Mouse (Mus musculus): ENCODE measurements at regions not wholly inside any gene's neighbourhood (a gene's known extent, or its start where the extent isn't known, plus 50 kb on each side); places are given as distances from the start of the nearest gene placed in this dataset.

DNA sequence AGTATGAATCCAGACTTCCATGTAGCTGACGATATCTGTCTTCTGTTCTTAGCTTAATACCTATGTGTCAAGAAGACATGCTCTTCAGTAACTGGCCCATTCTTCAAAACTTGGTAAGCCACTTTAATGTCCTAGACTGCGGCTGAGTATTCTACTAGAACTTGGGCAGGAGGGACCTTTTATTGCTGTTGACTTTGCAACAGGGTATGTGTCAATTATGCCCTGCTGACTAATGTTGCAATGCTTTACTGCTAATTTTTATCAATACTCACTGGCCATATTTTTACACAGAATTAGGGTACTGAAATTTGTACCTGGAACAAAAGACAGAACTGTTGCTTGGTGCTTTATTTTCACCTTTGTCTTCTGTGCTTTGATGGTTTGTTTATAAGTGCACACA, 746.9 kb downstream of the Ppargc1a start:
- no peaks in the 10 kb centered on the region for H3K27me3 ChIP-seq (ENCODE audit: control insufficient read depth in 1 of 2, insufficient read depth in 2 of 2, low read length in 2 of 2)
- no peak for TF ChIP-seq USF2 (IDR thresholded peaks at IDR 0.05; ENCODE audit: borderline replicate concordance in 1 of 2, insufficient read depth in 1 of 2, low read depth in 1 of 2, low read length in 2 of 2)
- TF ChIP-seq RAD21 (IDR thresholded peaks at IDR 0.05; ENCODE audit: low read depth, low read length): no peak
- TF ChIP-seq E2F4 (IDR thresholded peaks at IDR 0.05; ENCODE audit: borderline replicate concordance, low read depth, low read length): no peak
- H3K9me3 ChIP-seq (replicated peaks; ENCODE audit: insufficient read depth, low read length): no peaks in the 10 kb centered on the region
- no peaks in the 10 kb centered on the region for H3K4me1 ChIP-seq (ENCODE audit: control insufficient read depth in 1 of 2, insufficient read depth in 2 of 2, low read length in 2 of 2)
- no peak for DNase-seq (ENCODE audit: low read depth, low spot score)
- no peak overlapping the region for H3K9ac ChIP-seq (ENCODE audit: control insufficient read depth, low read depth, low read length, poor library complexity, severe bottlenecking)
- no peaks in the 10 kb centered on the region for H3K36me3 ChIP-seq (ENCODE audit: control insufficient read depth in 1 of 2, insufficient read depth in 2 of 2, low read length in 2 of 2)
- H3K79me2 ChIP-seq (ENCODE audit: control insufficient read depth, insufficient read depth, low read length, poor library complexity): no peaks in the 10 kb centered on the region
- no peak overlapping the region for H3K4me3 ChIP-seq (ENCODE audit: control insufficient read depth in 1 of 2, insufficient read depth in 1 of 2, low read depth in 2 of 2, low read length in 2 of 2)
- H3K27ac ChIP-seq (ENCODE audit: control insufficient read depth, low read depth, low read length): no peak overlapping the region

DNA sequence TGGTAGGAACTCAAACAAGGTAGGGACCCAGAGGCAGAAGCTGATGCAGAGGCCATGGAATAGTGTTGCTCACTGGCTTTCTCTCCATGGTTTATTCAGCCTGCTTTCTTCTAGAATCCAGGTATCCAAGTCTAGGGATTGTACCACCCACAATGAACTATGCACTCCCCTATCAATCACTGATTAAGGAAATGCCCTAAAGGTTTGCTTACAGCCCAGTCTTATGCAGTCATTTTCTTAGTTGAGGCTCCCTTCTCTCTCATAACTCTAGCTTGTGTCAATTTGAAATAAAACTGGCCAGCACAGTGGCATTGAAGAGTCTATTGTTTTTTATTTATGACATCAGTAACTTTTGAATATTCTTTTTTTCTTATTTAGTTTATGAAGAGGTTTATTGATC, 747.6 kb downstream of the Ppargc1a start:
- no peaks in the 10 kb centered on the region for H3K36me3 ChIP-seq (ENCODE audit: control insufficient read depth in 1 of 2, insufficient read depth in 2 of 2, low read length in 2 of 2)
- no peaks in the 10 kb centered on the region for H3K79me2 ChIP-seq (ENCODE audit: control insufficient read depth, insufficient read depth, low read length, poor library complexity)
- H3K4me1 ChIP-seq (ENCODE audit: control insufficient read depth in 1 of 2, insufficient read depth in 2 of 2, low read length in 2 of 2): no peaks in the 10 kb centered on the region
- DNase-seq (ENCODE audit: low read depth, low spot score): no peak
- H3K4me3 ChIP-seq (ENCODE audit: control insufficient read depth in 1 of 2, insufficient read depth in 1 of 2, low read depth in 2 of 2, low read length in 2 of 2): no peak overlapping the region
- no peaks in the 10 kb centered on the region for H3K9me3 ChIP-seq (replicated peaks; ENCODE audit: insufficient read depth, low read length)
- no peak overlapping the region for H3K9ac ChIP-seq (ENCODE audit: control insufficient read depth, low read depth, low read length, poor library complexity, severe bottlenecking)
- TF ChIP-seq ZC3H11A (IDR thresholded peaks at IDR 0.05; ENCODE audit: low read depth, low read length): no peak
- TF ChIP-seq POLR2AphosphoS2 (IDR thresholded peaks at IDR 0.05; ENCODE audit: low read length): no peak
- TF ChIP-seq EP300 (IDR thresholded peaks at IDR 0.05; ENCODE audit: low read depth in 1 of 2, low read length in 2 of 2): no peak
- TF ChIP-seq KAT2A (conservative IDR thresholded peaks at IDR 0.05; ENCODE audit: low read depth, low read length): no peak
- no peak for TF ChIP-seq RAD21 (IDR thresholded peaks at IDR 0.05; ENCODE audit: low read depth, low read length)
- TF ChIP-seq RCOR1 (IDR thresholded peaks at IDR 0.05; ENCODE audit: low read depth, low read length): no peak
- TF ChIP-seq NELFE (IDR thresholded peaks at IDR 0.05; ENCODE audit: low read depth, low read length): no peak
- no peak for TF ChIP-seq MAFK (IDR thresholded peaks at IDR 0.05; ENCODE audit: borderline replicate concordance, low read depth, low read length)
- no peak for TF ChIP-seq NRF1 (IDR thresholded peaks at IDR 0.05; ENCODE audit: insufficient read depth, low read depth, low read length, poor library complexity, severe bottlenecking)
- H3K27ac ChIP-seq (ENCODE audit: control insufficient read depth, low read depth, low read length): no peak overlapping the region
- H3K27me3 ChIP-seq (ENCODE audit: control insufficient read depth in 1 of 2, insufficient read depth in 2 of 2, low read length in 2 of 2): no peaks in the 10 kb centered on the region

DNA sequence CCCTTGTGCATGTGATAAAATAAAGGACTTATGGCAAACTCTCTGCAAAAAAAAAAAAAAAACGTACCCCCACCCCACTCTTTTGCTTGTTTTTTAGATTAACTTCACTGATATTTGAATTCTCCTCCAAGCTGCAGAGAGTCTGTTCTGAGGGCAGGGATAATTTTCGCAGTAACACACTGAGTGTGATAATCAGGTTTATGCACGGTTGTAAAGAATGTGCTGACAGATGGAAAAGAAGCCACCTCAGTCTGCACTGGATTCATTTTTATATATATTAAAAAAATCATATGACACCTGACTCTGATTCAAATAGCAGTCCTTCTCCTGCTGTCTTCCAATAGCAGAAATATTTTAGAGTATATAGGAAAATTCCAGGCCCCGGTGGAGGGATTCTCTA, 736.5 kb upstream of the Adgra3 start:
- TF ChIP-seq NELFE (IDR thresholded peaks at IDR 0.05; ENCODE audit: low read depth, low read length): no peak
- no peak for TF ChIP-seq KAT2A (conservative IDR thresholded peaks at IDR 0.05; ENCODE audit: low read depth, low read length)
- no peak for TF ChIP-seq RAD21 (IDR thresholded peaks at IDR 0.05; ENCODE audit: low read depth, low read length)
- no peak for TF ChIP-seq EP300 (IDR thresholded peaks at IDR 0.05; ENCODE audit: low read depth in 1 of 2, low read length in 2 of 2)
- TF ChIP-seq POLR2AphosphoS2 (IDR thresholded peaks at IDR 0.05; ENCODE audit: low read length): no peak
- TF ChIP-seq GATA1 (IDR thresholded peaks at IDR 0.05; ENCODE audit: low read depth, low read length): no peak
- TF ChIP-seq POLR2AphosphoS5 (IDR thresholded peaks at IDR 0.05; ENCODE audit: borderline replicate concordance, low read depth, low read length): no peak
- TF ChIP-seq RCOR1 (IDR thresholded peaks at IDR 0.05; ENCODE audit: low read depth, low read length): no peak
- no peak for TF ChIP-seq CTCF (IDR thresholded peaks at IDR 0.05 in 2 of 3, conservative IDR thresholded peaks at IDR 0.05 in 1 of 3; ENCODE audit: control insufficient read depth in 1 of 3, insufficient read depth in 1 of 3, low read depth in 2 of 3, low read length in 3 of 3, poor library complexity in 1 of 3, severe bottlenecking in 1 of 3)
- no peak for TF ChIP-seq TAL1 (IDR thresholded peaks at IDR 0.05; ENCODE audit: low read length)
- TF ChIP-seq USF2 (IDR thresholded peaks at IDR 0.05; ENCODE audit: borderline replicate concordance in 1 of 2, insufficient read depth in 1 of 2, low read depth in 1 of 2, low read length in 2 of 2): no peak
- no peaks in the 10 kb centered on the region for H3K9me3 ChIP-seq (replicated peaks; ENCODE audit: insufficient read depth, low read length)
- no peak overlapping the region for H3K9ac ChIP-seq (ENCODE audit: control insufficient read depth, low read depth, low read length, poor library complexity, severe bottlenecking)

More for the DNA sequence above, 736.5 kb upstream of the Adgra3 start:
- Histone ChIP-seq H3K27ac (ENCODE audit: control insufficient read depth, low read depth, low read length) (no peak overlapping the region), H3K4me3 (ENCODE audit: control insufficient read depth in 1 of 2, insufficient read depth in 1 of 2, low read depth in 2 of 2, low read length in 2 of 2) (no peak overlapping the region), H3K27me3 (ENCODE audit: control insufficient read depth in 1 of 2, insufficient read depth in 2 of 2, low read length in 2 of 2) (no peaks in the 10 kb centered on the region), H3K4me1 (ENCODE audit: control insufficient read depth in 1 of 2, insufficient read depth in 2 of 2, low read length in 2 of 2) (no peaks in the 10 kb centered on the region), H3K79me2 (ENCODE audit: control insufficient read depth, insufficient read depth, low read length, poor library complexity) (no peaks in the 10 kb centered on the region), H3K36me3 (ENCODE audit: control insufficient read depth in 1 of 2, insufficient read depth in 2 of 2, low read length in 2 of 2) (no peaks in the 10 kb centered on the region)
- no peak for DNase-seq (ENCODE audit: low read depth, low spot score)
